Mouse (Mus musculus): ENCODE data around the gene Gria3.
A peak's percentile ranks its signal among the peaks of the same experiment; 100 is the strongest.

The Gria3 gene

DNA sequence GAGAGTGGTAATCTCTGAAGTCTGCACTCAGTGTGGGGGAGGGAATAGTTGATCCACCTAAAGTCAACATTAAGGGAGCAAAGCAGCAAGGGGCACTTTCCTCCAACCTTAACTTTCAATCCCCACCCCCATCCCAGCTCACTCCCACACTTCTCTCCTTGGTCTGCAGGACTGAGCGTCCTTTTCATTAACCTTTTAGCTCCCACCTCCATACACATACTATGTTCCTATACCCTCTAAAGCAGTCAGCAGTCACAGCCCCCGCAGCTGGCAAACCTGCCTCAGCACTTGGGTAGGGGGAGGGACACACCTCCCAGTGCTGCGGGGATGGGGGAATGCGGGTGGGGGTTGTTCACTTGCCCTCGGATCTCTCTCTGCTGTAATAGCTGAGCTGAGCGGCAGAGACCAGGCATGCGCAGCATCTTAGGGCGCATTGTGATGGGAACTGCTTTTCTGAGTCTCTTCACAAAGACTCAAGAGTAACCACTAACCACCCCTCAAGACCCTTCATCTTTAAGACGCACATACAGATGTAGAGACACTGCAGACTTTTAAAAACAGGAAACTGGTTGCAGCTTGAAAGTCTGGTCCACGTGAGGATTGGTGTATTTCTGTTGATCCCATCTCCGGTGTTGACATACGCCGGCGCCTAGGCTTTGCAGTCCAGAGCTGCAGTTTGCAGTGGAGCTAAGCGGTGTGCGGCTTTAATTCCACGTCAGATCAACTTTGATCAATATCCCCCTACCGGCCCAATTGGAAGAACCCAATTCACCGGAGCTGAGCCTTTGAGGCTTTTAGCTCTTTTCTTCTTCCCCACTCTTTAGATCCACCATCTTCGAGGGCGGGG, at the start of gene Gria3:
Gria3 (plus strand) TSS at position 797 of the 847 bp plus-strand sequence.
- DNase-seq = peak in 1 of 2 experiments; percentile 23

DNA sequence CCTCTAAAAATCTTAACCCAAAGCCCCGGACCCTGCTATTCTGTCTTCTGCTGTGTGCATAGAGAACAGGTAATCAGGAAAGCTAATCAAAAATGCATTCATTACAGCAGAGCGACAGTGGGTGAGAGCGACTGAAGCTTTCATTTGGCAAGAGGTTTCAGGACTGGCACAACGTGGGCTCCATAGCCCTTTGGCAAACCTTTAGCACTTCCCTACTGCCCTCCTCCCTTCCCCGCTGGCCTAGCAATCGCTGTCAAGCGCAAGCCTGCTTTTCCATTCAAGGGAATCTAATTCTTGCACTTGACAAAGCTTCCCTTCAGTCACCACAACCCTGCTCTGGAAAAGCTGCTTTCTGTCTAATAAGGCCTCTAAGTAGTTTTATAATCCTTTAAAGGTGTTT, 13.6 kb upstream of the Gria3 start:
- no peak for DNase-seq

DNA sequence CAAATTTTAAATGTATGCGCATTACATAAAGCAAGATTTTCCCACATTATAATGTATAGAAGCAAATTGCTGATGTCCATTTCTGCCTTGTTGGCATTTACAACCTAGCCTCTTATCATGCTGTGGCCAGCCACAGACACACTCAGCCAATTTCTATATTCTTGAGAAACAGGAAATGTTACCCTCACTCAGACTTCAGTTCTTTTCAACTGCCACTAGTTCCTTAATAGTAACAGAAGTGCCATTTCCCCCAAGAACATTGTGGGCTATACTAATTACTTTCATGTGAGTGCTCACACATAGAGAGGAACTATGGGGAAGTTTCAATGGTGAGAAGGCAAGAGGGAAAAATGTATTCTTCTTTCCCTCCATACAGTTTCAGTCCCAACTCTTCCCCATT, 11.6 kb upstream of the Gria3 start:
- DNase-seq = no peak

DNA sequence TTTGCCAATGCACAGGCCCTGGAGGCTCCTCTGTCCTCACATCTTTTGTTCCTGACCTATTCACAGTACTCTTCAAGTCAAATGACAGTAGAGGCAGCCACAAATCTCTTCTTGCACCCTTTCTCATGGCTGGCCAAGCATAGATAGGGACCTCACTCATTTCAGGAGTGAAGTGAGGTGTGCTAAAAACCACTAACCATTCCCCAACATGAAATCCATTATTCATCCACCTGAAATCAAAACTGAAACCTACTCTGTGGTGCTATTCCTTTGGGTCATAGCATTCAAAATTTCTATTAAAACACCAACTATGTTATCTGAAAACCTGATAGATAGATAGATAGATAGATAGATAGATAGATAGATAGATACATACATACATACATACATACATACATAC, 2.2 kb upstream of the Gria3 start:
- DNase-seq = no peak

DNA sequence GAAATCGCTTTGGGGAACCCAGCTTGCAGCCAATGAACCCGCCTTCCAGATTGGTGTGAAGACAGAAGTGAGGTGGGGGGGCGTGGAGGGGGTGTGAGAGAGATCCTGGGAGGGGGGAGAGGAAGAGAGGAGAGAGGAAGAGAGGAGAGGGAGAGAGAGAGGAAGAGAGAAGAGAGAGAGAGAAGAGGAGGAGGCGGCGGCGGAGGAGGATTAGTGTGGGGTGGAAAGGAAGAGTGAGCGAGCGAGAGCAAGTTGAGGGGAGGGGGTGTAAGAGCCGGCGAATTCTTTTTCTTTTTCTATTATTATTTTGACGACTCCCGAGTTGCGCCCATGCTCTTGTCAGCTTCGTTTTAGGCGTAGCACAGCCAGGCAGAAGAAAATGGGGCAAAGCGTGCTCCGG, 532 bp downstream of the Gria3 start:
- peak in 1 of 2 experiments; percentile 10 for DNase-seq

DNA sequence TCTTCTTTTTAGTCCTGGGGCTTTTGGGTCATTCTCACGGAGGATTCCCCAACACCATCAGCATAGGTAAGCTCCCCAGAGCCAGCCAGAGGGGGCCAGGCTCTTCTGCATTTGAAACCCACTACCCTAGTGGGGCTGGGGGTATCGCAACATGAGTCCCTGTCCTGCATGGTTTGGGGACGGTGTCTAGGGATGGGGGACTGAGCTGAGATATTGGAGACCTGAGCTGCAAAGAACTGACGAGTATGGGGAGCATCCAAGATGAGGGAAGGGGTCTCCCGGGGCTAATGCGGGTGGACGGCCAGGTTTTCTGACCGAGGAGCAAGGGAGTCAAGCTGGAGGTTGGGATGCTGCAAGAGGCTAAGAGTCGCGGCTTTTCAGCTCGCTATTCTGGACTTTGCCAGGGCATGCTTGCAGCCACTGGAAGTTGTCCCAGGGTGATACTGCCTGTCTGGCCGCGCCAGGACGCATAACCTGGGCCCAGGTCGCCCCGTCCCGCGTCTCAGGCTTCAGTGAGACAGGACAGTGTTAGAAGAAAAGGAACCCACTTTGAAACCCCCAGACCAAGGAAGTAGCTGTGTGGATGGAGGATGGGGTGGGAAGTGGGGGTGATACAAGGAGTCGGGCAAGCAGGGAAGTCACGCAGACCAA, 1.1 kb downstream of the Gria3 start:
- DNase-seq = peak; percentile 44 to 52

DNA sequence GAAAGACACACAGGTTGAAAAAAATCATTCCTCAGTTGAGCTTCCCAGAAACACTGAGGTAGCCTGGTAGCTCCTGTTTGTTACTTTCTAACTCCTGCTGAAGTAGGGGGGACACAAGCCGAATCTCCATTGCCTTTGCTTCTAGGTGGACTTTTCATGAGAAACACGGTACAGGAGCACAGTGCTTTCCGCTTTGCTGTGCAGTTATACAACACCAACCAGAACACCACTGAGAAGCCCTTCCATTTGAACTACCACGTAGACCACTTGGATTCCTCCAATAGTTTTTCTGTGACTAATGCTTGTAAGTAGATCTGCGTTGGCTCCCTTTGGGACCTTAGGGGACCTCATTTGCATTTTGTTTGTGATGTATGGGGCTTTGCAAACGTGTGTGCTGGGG, 2.0 kb downstream of the Gria3 start:
- DNase-seq = peak in 1 of 2 experiments; percentile 4

DNA sequence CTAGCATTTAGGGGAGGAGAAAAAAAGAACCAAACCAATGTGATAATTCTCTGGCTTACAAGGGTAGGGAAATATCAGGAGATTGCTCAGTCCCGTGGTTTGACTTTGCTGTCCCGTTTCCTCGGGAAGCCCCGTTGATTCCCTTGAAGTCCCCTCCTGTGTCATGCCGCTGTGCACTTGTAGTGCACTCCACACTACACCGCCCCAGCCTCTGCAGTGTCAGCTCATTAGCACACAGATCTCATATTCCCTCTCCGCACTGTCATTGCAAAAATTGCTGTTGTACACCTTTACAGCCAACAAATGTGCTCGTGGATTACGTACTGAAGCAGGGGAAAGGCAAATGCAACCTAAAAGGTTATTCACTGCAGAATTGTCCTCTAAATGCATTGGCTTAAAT, 5.6 kb downstream of the Gria3 start:
- no peak for DNase-seq

DNA sequence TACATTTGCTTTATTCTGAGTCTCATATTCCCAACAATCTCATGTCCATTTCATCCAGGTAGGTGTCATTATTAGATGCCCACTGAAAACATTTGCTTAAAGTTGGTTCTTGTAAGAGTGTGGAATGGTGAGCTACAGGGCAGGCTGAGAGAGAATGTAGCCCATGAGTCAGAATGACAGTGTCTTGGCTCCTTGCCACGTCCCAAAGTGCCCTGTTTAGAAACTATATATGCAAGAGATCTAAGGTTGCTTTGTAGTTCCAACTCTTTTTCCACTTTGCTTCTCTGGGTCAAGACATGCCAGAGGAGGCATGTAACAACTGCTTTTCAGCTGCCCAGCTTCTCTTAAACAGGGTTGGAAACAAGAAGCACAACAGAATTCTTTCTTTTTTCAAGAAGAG, 9.1 kb downstream of the Gria3 start:
- DNase-seq = peak in 1 of 2 experiments; percentile 10

DNA sequence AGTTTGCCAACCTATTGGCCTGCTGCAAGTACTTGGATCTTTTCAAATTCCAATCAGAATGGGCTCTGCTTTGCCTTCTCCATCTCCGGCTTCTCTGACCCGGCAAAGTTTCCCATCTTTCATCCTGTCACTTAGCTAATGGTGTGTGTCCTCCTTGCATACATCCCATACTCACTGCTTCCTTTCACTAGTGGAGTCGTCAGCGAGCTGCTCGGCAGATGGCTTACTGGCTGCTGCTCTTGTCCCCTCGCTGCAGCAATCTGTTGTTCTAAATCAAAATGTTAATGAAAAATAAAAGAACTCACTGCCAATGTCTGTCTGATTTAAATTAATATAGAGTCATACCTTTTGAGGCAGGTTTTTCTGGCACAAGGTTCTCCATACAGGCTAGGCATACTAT, 25.0 kb downstream of the Gria3 start:
- no peak for DNase-seq

DNA sequence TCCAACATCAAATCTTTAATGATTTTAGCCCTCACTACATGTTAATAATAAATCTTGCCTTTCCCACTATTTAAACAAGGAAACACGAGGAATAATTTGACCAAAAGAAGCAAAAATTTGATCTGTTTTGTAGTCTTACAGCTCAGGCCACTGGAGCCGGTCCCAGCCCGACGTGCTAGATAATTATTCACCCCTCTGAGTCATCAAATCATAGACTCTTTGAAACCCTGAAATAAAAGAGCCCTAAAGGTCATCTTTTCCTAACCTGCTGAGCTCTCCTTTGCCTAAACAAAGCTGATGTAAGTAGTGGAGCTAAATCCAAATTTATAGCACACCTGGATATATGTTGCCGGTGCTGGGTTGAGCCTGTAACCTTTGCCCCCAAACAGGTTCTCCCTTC, 27.4 kb downstream of the Gria3 start:
- DNase-seq = peak; percentile 25

DNA sequence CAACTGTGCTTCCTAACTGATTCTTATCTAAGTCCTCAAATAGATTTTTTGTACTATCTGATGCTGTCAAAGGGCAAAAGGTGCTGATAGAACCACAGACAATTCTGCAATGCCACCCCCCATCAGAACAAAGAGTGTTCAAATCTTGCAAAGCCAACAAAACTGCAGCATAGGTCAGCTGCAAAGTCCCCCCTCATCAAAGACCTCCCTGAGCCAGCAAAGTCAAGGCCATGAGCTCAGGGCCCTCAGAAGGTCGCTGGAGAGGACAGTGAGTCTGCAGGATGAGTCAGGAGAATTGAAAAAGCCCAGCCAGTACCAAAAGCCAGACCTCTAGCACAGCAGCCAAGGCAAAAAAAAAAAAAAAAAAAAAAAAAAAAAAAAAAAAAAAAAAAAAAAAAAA, 34.9 kb downstream of the Gria3 start:
- DNase-seq = no peak

DNA sequence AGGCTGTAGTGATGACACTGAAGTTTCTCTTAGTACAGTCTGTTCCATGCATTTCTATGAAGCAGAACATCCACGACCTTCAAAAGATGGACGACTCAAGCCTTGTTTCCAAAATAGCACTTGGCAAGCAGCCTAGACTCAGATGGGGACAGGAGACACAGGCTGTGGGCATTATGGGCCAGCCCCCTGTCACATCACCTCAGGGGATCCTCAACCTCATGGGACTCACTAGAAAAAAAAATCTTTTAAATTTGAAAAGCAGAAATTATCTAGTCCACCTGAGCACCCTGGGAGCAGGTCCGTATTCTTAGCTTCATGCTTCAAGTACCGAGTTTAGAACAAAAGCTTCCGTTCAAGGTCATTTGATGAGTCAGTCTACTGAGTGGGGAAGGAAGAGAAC, 38.2 kb downstream of the Gria3 start:
- DNase-seq = no peak

DNA sequence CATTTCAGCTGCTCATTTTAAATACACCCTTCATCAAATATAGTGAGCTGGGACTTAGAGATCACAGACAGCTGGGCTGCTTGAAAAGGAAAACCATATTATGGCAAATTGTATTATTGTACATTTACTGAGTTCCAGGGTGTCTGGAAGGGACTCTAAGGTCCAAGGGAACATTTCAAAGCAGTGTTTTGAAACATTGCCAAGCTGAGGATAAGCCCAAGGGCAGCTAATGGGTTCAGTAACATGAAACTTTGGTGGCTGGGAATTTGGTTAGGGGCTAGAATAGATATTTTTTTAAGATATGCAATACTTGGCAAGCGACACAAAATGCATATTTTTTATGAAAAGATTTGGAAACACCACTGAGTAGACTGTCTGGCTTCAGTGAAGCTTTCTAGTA, 48.2 kb downstream of the Gria3 start:
- DNase-seq = no peak

DNA sequence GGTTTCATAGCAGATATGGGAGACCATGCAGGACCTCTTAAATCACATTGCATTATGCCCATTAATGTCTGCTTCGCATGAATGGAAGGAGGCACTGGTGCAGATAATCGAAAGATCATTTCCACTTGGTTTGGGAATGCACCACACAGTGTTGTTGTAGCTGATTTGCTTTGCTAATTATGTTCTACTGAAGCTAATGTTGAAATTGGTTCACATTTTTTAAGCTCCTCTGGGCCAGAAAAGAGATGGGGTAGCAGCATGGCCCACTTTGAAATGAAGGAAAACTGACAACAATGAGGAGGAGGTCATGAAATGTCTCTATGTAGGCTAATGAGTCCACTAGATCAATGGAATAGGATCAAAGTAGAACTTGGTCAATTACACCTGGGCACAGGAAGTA, 76.8 kb downstream of the Gria3 start:
- DNase-seq = no peak

DNA sequence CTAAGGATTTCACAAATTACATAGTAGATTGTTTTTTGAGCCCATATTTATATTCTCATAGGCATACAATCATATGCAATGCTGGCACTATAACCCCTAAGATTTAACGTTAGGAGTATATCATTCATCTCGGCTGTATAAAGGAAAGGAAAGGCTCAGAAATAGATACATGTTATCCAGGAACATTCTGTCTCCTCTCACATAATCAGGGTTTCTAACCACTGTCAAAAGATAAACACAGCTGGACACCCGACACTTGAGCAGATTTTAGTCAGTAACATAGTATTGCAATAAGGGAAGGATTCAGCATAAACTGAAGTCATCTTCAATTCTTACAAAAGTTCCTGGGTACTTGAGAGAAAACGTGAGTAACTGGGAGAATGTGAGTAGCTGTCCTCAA, 95.9 kb downstream of the Gria3 start:
- no peak for DNase-seq

DNA sequence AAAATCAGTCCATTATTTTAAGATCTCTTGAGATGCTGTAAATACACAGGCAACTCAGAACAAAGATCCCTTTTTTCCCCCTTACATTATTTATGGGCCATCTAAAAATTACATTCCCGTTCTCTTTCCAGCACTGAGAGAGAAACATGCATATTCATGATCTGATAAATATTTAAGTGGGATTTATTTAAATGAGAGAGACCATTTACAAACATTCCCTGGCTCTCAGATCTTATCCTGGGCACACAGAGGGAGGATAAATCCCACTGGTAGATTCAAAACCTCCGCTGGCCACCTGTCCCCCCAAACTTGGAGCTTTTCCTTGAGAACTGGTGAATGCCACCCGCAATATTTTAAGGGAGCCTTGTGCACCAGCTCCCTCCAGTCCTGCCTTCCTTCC, 104.7 kb downstream of the Gria3 start:
- DNase-seq = no peak

DNA sequence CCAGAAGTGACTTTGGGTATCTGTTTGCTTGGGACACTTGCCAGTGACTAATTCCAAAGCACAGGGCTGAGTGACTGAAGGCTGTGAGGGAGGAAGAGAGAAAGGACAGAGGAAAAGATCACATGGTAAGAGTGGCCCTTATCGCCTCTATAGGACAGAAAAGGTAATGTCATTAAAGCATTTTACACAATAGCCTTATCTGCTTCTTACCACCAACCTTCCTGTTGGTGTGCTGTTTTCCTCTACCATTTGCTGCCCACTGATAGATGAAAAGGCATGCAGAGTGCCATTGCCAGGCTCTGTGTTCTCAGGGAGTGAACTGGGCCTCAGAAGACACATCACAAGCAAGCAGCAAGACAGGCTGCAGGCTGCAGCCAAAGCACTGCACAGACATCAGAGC, 107.3 kb downstream of the Gria3 start:
- no peak for DNase-seq

DNA sequence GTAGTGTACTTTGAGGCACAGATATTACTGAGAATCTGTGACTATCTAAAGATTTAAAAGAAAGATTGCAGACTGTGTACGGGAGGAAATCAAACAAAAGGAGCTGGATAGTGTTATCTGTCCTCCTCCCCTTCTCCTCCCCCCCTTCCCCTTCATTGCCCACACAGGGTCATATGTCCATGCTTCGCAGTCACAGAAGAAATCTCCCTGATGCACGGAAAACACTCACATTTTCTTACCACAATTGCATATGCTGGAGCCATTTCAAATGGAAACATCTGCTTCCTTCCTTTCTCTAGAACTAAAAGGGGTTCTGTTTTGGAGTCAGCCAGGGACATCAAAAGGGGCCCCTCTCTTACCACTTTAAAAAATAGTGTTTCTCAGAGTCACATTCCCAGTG, 114.3 kb downstream of the Gria3 start:
- no peak for DNase-seq

DNA sequence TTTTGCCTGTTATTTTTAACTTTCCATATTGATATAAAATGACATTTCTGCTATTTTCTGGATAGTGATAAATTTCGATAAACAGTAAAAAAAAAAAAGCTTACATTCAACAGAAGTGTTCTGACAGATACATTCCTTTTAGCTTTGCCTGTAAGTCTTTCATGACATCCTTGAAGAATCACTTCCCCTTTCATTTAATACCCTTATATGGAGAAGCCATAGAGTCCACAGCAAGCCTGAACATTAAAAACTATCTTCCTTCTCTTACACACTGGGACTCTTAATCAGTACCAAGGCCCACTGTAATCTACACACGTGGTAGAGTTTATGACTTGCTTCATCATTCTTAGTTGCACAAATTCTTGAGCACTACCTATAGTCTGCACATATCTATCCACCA, 131.9 kb downstream of the Gria3 start:
- no peak for DNase-seq

DNA sequence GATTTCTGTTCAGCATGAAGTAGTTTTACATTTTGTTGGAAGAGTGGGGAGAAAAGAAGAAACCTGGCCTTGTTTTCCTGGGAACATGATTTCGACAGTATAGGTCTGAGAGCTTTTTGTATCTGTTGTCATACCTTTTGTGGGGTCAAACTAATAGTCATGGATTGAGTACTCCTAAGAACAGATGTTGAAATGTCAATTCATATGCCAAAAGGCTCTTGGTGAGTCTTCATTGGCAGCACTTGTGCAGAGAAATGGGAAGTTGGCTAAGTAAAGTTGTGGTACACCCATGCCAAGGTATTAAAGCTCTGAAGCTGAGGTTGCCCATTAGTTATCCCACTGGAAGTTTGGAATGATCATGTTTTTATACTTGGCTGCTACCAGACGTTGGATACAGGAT, 135.2 kb downstream of the Gria3 start:
- no peak for DNase-seq

DNA sequence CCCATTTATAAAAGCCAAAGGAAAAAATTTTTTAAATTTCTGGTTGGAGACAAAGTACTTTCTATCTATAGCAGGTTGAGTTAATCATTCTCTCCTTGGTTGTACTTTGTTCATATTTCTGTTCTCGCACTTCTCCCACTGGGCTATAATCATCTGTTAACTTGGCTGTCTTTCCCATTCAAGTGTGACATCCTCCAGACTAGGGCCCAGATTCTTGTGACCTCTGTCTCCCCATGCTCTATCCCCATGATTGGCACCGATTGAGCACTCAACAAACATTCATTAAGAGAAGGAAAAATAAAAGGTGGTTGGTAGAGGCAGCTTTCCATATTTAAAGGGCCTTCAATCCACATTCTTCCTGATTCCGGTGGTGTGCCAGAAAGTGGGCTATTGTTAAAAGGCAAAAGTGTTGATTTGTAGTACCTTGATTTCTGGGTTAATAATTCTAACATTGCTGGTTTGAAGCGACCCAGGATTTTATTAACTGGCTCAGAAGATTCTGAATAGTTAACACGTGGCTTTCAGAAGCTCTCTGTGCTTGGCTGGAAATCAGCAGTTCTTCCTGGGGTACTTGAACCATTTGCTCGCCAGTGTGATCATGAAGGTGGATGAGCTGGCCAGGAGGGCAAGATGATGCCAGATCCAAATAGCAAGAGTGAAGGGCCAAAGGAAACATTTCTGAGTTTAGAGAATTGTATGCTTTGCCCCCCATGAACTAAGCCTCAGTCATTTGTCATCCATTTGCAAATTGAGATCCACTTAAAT, 161.8 kb downstream of the Gria3 start:
- peak; percentile 47 to 70 for DNase-seq

DNA sequence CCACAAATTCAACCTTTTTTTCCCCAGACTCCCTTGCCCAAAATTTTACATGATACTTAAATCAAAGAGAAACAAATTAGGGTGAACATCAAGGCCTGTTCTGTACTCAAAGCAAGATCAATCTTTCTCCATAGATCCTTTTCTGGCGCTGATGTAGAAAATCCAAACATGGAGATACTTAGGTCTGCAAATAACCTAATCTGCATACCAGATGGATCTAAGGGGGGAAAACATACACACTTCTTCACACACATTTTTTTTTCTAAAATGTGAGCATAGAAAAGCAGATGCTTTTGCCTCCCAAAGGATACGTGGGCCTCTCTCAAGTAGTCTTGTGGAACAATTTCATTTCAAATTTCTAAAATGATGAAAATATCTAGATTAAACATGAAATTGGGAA, 164.2 kb downstream of the Gria3 start:
- no peak for DNase-seq

DNA sequence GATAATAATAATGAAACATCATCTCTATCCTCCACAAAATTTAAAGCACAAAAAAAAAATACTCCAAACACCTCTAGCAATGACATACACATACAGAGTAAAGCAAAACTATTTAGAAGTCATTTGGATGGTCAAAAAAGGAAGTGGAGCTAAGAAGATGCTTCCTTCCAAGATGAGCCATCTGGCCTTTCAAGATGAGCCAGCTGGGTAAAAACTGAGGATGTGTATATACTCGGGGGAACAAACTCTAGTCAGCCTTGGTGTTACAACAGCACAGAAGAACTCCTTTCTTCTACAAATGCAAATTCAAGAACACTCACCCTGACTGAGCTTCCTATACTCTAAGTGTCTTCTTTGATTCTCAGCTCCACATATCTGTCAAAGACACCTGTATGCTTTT, 172.4 kb downstream of the Gria3 start:
- DNase-seq = no peak

Data from kidney, postnatal 36 days (tissue).